Mouse (Mus musculus): ENCODE measurements around the gene Tgif2. TPM values are rescaled to one million over a fixed set of nuclear protein-coding genes. Genes with fewer than 3 reads are reported as not detected.
"Not testable (repeated sequence)": the region's sequence is repeated elsewhere in the genome, so short reads cannot be mapped to it uniquely, and the experiment has no call there.

Tgif2 gene
- total RNA-seq, 2 experiments from 2014 or later: 17.1 to 17.5 TPM

- no peak for ATAC-seq (replicated peaks; ENCODE audit: low FRiP score, low TSS enrichment, poor library complexity, severe bottlenecking)
Measured at GRCm38 (mm10) chr2:156898374-156898773, 58.6 kb downstream of the Tgif2 start.

DNA sequence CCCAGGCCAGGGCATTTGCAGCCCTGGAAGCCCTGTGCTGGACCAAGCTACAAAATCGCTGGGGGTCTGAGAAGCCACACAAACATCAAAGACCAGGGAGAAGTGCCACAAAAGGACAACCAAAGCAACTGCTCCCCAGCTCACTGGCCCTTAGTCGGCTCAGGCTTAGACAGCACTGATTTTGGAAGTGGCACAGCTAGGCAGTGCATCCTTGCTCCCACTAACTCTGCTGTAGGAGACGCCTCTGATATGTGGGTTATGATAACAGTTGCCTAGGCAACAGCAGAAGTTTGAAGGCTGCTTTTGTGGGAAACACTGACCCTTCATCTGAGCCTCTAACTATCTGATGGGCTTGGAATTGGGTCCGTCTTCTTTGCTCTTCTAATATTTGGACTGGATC is 59.4 kb downstream of the Tgif2 start:
- ATAC-seq (replicated peaks; ENCODE audit: low FRiP score, low TSS enrichment, poor library complexity, severe bottlenecking): no peak

DNA sequence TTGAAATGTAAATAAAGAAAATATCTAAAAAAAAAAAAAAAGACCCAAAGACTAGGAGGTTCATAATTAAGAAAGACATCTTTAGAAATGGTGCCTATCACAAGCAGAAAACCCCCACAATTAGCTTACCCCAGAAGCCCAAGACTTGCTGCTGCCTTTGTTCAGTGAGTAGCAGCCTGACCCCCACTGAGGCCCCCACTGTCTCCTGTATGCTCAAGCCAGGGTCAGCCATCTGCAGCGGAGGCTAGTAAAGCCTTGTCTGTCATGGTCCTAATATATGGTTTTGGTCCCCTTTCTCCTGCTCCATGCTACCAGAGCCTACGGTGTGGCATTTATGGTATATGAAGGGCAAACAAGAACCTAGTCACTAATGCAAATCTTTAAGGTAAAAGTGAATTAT is 61.5 kb downstream of the Tgif2 start:
- ATAC-seq (replicated peaks; ENCODE audit: low FRiP score, low TSS enrichment, poor library complexity, severe bottlenecking): no peak

GRCm38 (mm10) chr2:156901883-156902282 is 62.1 kb downstream of the Tgif2 start:
- ATAC-seq (replicated peaks; ENCODE audit: low FRiP score, low TSS enrichment, poor library complexity, severe bottlenecking): no peak

DNA sequence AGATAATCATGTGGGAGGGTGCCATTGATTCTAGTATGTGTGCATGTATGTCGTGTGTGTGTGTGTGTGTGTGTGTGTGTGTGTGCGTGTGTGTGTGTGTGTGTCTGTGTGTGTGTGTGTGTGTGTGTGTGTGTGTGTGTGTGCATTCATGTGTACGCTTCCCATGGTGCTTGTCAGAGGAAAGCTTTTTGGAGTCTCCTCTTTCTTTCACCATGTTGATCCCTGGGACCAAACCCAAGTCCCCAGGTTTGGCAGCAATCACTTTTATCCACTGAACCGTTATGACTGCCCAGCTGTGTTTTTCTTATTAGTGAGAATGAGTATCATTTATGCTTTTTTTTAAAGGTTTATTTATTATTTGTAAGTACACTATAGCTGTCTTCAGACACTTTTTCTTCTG is 62.6 kb downstream of the Tgif2 start:
- ATAC-seq (replicated peaks; ENCODE audit: low FRiP score, low TSS enrichment, poor library complexity, severe bottlenecking): not testable (repeated sequence)

GRCm38 (mm10) chr2:156903367-156903766 is 63.6 kb downstream of the Tgif2 start:
- ATAC-seq (replicated peaks; ENCODE audit: low FRiP score, low TSS enrichment, poor library complexity, severe bottlenecking): 0 out of 2 replicates have a peak, but pooled peaks have one; percentile 55

Other genes with a start within 250 kb of the Tgif2 start
- 9.0 and 23.4 TPM in 2 replicates for gene Dlgap4, start 226.3 kb upstream of the Tgif2 start, total RNA-seq (2014; fragmentation: Nextera tagmentation)
- 4.0 and 10.9 TPM in 2 replicates for gene Dlgap4, start 226.3 kb upstream of the Tgif2 start, total RNA-seq (2017)
- not detected in 2 replicates for gene Myl9, start 64.6 kb upstream of the Tgif2 start, total RNA-seq (2014; fragmentation: Nextera tagmentation)
- gene Myl9, start 64.6 kb upstream of the Tgif2 start, total RNA-seq (2017): not detected in 2 replicates
- 3.6 and 5.9 TPM in 2 replicates for gene 4930518I15Rik, start 17.9 kb downstream of the Tgif2 start, total RNA-seq (2014; fragmentation: Nextera tagmentation)
- gene 4930518I15Rik, start 17.9 kb downstream of the Tgif2 start, total RNA-seq (2017): 0.84 TPM in 1 of 2 replicates, not detected in the other
- gene Rab5if, start 23.1 kb downstream of the Tgif2 start, total RNA-seq (2014; fragmentation: Nextera tagmentation): 197 and 208 TPM in 2 replicates
- gene Rab5if, start 23.1 kb downstream of the Tgif2 start, total RNA-seq (2017): 130 and 141 TPM in 2 replicates
- gene Sla2, start 47.2 kb downstream of the Tgif2 start, total RNA-seq (2014; fragmentation: Nextera tagmentation): 0.35 and 0.74 TPM in 2 replicates
- 1.7 and 1.8 TPM in 2 replicates for gene Sla2, start 47.2 kb downstream of the Tgif2 start, total RNA-seq (2017)
- 29.3 and 32.0 TPM in 2 replicates for gene Ndrg3, start 152.0 kb downstream of the Tgif2 start, total RNA-seq (2014; fragmentation: Nextera tagmentation)
- 26.6 and 35.7 TPM in 2 replicates for gene Ndrg3, start 152.0 kb downstream of the Tgif2 start, total RNA-seq (2017)
- 31.8 and 35.1 TPM in 2 replicates for gene Dsn1, start 167.1 kb downstream of the Tgif2 start, total RNA-seq (2014; fragmentation: Nextera tagmentation)
- 34.1 and 93.4 TPM in 2 replicates for gene Dsn1, start 167.1 kb downstream of the Tgif2 start, total RNA-seq (2017)
- 11.0 and 11.7 TPM in 2 replicates for gene Soga1, start 239.2 kb downstream of the Tgif2 start, total RNA-seq (2014; fragmentation: Nextera tagmentation)
- gene Soga1, start 239.2 kb downstream of the Tgif2 start, total RNA-seq (2017): 5.6 and 8.6 TPM in 2 replicates
- gene Tldc2, start 247.0 kb downstream of the Tgif2 start, total RNA-seq (2014; fragmentation: Nextera tagmentation): not detected in 2 replicates
- not detected in 2 replicates for gene Tldc2, start 247.0 kb downstream of the Tgif2 start, total RNA-seq (2017)

Measured in megakaryocyte-erythroid progenitor cell, adult 5-6 weeks (primary cell).